In the genomic region with DNA sequence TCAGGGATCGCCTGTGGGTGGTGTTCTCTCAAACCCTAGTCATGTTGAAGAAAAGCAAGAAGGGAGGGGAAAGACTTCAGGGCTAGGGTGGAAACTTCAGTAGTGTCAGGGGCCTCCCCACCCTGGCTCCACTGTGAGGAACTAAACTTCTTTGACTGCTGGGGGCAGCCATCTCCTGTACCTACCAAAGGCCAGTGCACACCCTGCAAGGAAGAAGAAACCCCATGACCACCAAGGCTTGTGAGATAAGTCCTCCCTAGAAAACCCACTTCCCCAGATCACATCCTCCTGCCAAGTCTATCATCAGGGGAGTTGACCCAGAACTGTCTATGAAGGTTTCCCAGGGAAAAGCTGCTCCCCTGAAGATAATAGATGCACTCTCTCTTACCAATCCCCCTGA, we compare ENCODE assay signal across 26 mouse cellular contexts. TPM values are rescaled to one million over a fixed set of nuclear protein-coding genes. Genes with fewer than 3 reads are reported as not detected.
A peak's percentile ranks its signal among the peaks of the same experiment; 100 is the strongest.
DNase-seq lines count a peak whose midpoint lies in the region; ATAC-seq and TF ChIP-seq lines count a peak whose summit lies in the region.
"Had no signal": no experiment of that assay in that cellular context is flagged by ENCODE, and none has a peak within 500 bp of the region (broad histone marks: within the 10 kb centered on the region; RNA-seq: fewer than 3 reads in every experiment).

No protein-coding gene starts in this region.

- H3K4me3 ChIP-seq in liver, embryonic 15.5 days (replicated peaks): no peak overlapping the region
- H3K4me3 ChIP-seq in liver, postnatal 0 days (ENCODE audit: low read depth, low read length): no peak overlapping the region
- H3K4me3 ChIP-seq in hindbrain, postnatal 0 days (ENCODE audit: low read length): no peak overlapping the region
- H3K4me3 ChIP-seq: heart, adult 2 months; hindbrain, embryonic 12.5 days had no signal

- 0 out of 2 replicates have a peak overlapping the region, but pooled peaks have one; percentile 91 for H3K4me2 ChIP-seq in liver, embryonic 15.5 days
- no peak overlapping the region for H3K4me2 ChIP-seq in liver, postnatal 0 days (ENCODE audit: low read depth, low read length)
- no peak overlapping the region for H3K4me2 ChIP-seq in hindbrain, postnatal 0 days (ENCODE audit: low read depth, low read length)

- intact Hi-C loops in heart, postnatal 14 days (cut with DNase I): no loop called here

- H3K27me3 ChIP-seq in liver, embryonic 15.5 days: peaks cover 85% of the 10 kb centered on the region
- H3K27me3 ChIP-seq in liver, postnatal 0 days (ENCODE audit: insufficient read depth, low read length): peaks cover 25% of the 10 kb centered on the region
- no peaks in the 10 kb centered on the region for H3K27me3 ChIP-seq in hindbrain, postnatal 0 days (ENCODE audit: insufficient read depth, low read length)

- WGBS in liver, embryonic 15.5 days (ENCODE audit: insufficient replicate concordance): 16% methylated on average over 1 of the region's 1 CpGs
- 25% methylated on average over 1 of the region's 1 CpGs for WGBS in liver, postnatal 0 days (ENCODE audit: insufficient replicate concordance)
- WGBS in hindbrain, postnatal 0 days: 46% methylated on average over 1 of the region's 1 CpGs

- no peak for TF ChIP-seq EP300 in liver, postnatal 0 days (IDR thresholded peaks at IDR 0.05; ENCODE audit: low read depth)

- DNase-seq in cerebellum, adult 11 months: peak; percentile 19
- DNase-seq in liver, postnatal 0 days: no peak
- peak; percentile 71 for DNase-seq in 416B (ENCODE audit: low read depth)
- peak; percentile 65 for DNase-seq in MEL-GATA-1-ER (ENCODE audit: extremely low read depth, low read depth)
- DNase-seq in heart, postnatal 14 days: no peak
- DNase-seq in hindbrain, postnatal 0 days (ENCODE audit: low spot score): no peak
- DNase-seq: adrenal gland, postnatal 25 days; forebrain, postnatal 0 days; gastrocnemius, postnatal 25 days; heart, adult 2 months; kidney, adult 2 months; lung, embryonic 14.5 days; right cerebral cortex, postnatal 14 days; thymus, adult 18-20 months; thymus, postnatal 4 days had no signal

- no peaks in the 10 kb centered on the region for H3K36me3 ChIP-seq in liver, embryonic 15.5 days (replicated peaks)
- H3K36me3 ChIP-seq in liver, postnatal 0 days (replicated peaks; ENCODE audit: insufficient read depth, low read length): peaks cover 5% of the 10 kb centered on the region; the same call in 1 of the 2 replicates
- no peaks in the 10 kb centered on the region for H3K36me3 ChIP-seq in hindbrain, postnatal 0 days (ENCODE audit: insufficient read depth, low read length)
- H3K36me3 ChIP-seq: embryonic facial prominence, embryonic 10.5 days; heart, embryonic 13.5 days; hindbrain, embryonic 12.5 days; limb, embryonic 12.5 days; liver, embryonic 12.5 days had no signal

- H3K9ac ChIP-seq in liver, embryonic 15.5 days: no peak overlapping the region
- no peak overlapping the region for H3K9ac ChIP-seq in liver, postnatal 0 days (replicated peaks)
- H3K9ac ChIP-seq in hindbrain, postnatal 0 days (replicated peaks; ENCODE audit: low read length): no peak overlapping the region
- H3K9ac ChIP-seq: forebrain, postnatal 0 days; heart, embryonic 13.5 days; hindbrain, embryonic 12.5 days; limb, embryonic 12.5 days; liver, embryonic 12.5 days; lung, embryonic 14.5 days had no signal

- H3K4me1 ChIP-seq in liver, embryonic 15.5 days (replicated peaks): peaks cover 40% of the 10 kb centered on the region
- H3K4me1 ChIP-seq in liver, postnatal 0 days (ENCODE audit: insufficient read depth): peaks cover 16% of the 10 kb centered on the region
- H3K4me1 ChIP-seq in hindbrain, postnatal 0 days (ENCODE audit: insufficient read depth, low read length): 0 out of 2 replicates have a peak, but pooled peaks cover 4% of the 10 kb centered on the region

- no peak for ATAC-seq in cerebellum, adult (ENCODE audit: insufficient number of reproducible peaks, low FRiP score, low TSS enrichment)
- ATAC-seq in liver, embryonic 15.5 days (ENCODE audit: insufficient read depth): no peak
- no peak for ATAC-seq in liver, postnatal 0 days
- no peak for ATAC-seq in hindbrain, postnatal 0 days
- ATAC-seq: forebrain, postnatal 0 days; inflammation-experienced regulatory T-cells, adult 6 months; liver, embryonic 12.5 days had no signal

- no peak for TF ChIP-seq CTCF in liver, postnatal 0 days (IDR thresholded peaks at IDR 0.05; ENCODE audit: low read depth)
- no peak for TF ChIP-seq CTCF in hindbrain, postnatal 0 days (IDR thresholded peaks at IDR 0.05; ENCODE audit: low read depth)

- H3K9me3 ChIP-seq in liver, embryonic 15.5 days (replicated peaks): no peaks in the 10 kb centered on the region
- H3K9me3 ChIP-seq in liver, postnatal 0 days (ENCODE audit: low read length): no peaks in the 10 kb centered on the region
- H3K9me3 ChIP-seq in hindbrain, postnatal 0 days (ENCODE audit: low read length): no peaks in the 10 kb centered on the region
- H3K9me3 ChIP-seq: embryonic facial prominence, embryonic 10.5 days; heart, embryonic 13.5 days; hindbrain, embryonic 12.5 days; limb, embryonic 12.5 days; liver, embryonic 12.5 days had no signal

- no peak overlapping the region for H3K27ac ChIP-seq in liver, embryonic 15.5 days (replicated peaks)
- no peak overlapping the region for H3K27ac ChIP-seq in liver, postnatal 0 days (ENCODE audit: low read depth)
- no peak overlapping the region for H3K27ac ChIP-seq in hindbrain, postnatal 0 days
- H3K27ac ChIP-seq: embryonic facial prominence, embryonic 10.5 days; heart, adult 2 months; heart, embryonic 13.5 days; hindbrain, embryonic 12.5 days; kidney, postnatal 0 days; limb, embryonic 12.5 days; liver, embryonic 12.5 days had no signal

RNA-seq across cellular contexts. Expression of a gene that starts 1.1 kb away (rescaled TPM):
- 1.2 and 1.6 TPM in 2 replicates for polyA plus RNA-seq in liver, embryonic 15.5 days (2015; fragmentation: Nextera tagmentation; extraction: Ambion mirVana)
- 2.8 and 3.0 TPM in 2 replicates for polyA plus RNA-seq in liver, postnatal 0 days (2015; fragmentation: Nextera tagmentation; extraction: Ambion mirVana)
- 1 to 10 TPM; 1.5 to 2.1 TPM for total RNA-seq in heart, postnatal 14 days (2021)
- 7.7 and 9.2 TPM in 2 replicates for total RNA-seq in hindbrain, postnatal 0 days (2014; rRNA removed)
- polyA plus RNA-seq in hindbrain, postnatal 0 days (2015; fragmentation: Nextera tagmentation; extraction: Ambion mirVana): 5.2 and 6.0 TPM in 2 replicates

RNA-seq across cellular contexts. Expression of a gene that starts 4.9 kb away (rescaled TPM):
- polyA plus RNA-seq in liver, embryonic 15.5 days (2015; fragmentation: Nextera tagmentation; extraction: Ambion mirVana): 0.07 and 0.10 TPM in 2 replicates
- polyA plus RNA-seq in liver, postnatal 0 days (2015; fragmentation: Nextera tagmentation; extraction: Ambion mirVana): 0.13 and 0.19 TPM in 2 replicates
- total RNA-seq in heart, postnatal 14 days (2021): under 1 TPM; 0.07 to 0.49 TPM
- total RNA-seq in hindbrain, postnatal 0 days (2014; rRNA removed): 107 and 114 TPM in 2 replicates
- polyA plus RNA-seq in hindbrain, postnatal 0 days (2015; fragmentation: Nextera tagmentation; extraction: Ambion mirVana): 29.5 and 29.8 TPM in 2 replicates
- total RNA-seq: gastrocnemius, postnatal 25 days; megakaryocyte-erythroid progenitor cell, adult 5-6 weeks had no signal

RNA-seq across cellular contexts. Expression of a gene that starts 9.3 kb away (rescaled TPM):
- polyA plus RNA-seq in liver, embryonic 15.5 days (2015; fragmentation: Nextera tagmentation; extraction: Ambion mirVana): 52.1 and 59.8 TPM in 2 replicates
- polyA plus RNA-seq in liver, postnatal 0 days (2015; fragmentation: Nextera tagmentation; extraction: Ambion mirVana): 47.7 and 47.9 TPM in 2 replicates
- total RNA-seq in heart, postnatal 14 days (2021): 10 to 100 TPM; 28.8 to 29.9 TPM
- 105 and 139 TPM in 2 replicates for total RNA-seq in hindbrain, postnatal 0 days (2014; rRNA removed)
- 90.3 and 94.0 TPM in 2 replicates for polyA plus RNA-seq in hindbrain, postnatal 0 days (2015; fragmentation: Nextera tagmentation; extraction: Ambion mirVana)

RNA-seq across cellular contexts. Expression of a gene that starts 18.7 kb away (rescaled TPM):
- polyA plus RNA-seq in liver, embryonic 15.5 days (2015; fragmentation: Nextera tagmentation; extraction: Ambion mirVana): 577 and 585 TPM in 2 replicates
- polyA plus RNA-seq in liver, postnatal 0 days (2015; fragmentation: Nextera tagmentation; extraction: Ambion mirVana): 419 and 445 TPM in 2 replicates
- total RNA-seq in heart, postnatal 14 days (2021): 100 to 1,000 TPM; 897 to 986 TPM
- total RNA-seq in hindbrain, postnatal 0 days (2014; rRNA removed): 982 and 1,365 TPM in 2 replicates
- 1,472 and 1,504 TPM in 2 replicates for polyA plus RNA-seq in hindbrain, postnatal 0 days (2015; fragmentation: Nextera tagmentation; extraction: Ambion mirVana)

RNA-seq across cellular contexts. Expression of a gene that starts 31.2 kb away (rescaled TPM):
- polyA plus RNA-seq in liver, embryonic 15.5 days (2015; fragmentation: Nextera tagmentation; extraction: Ambion mirVana): 0.05 TPM in 1 of 2 replicates, not detected in the other
- not detected in 2 replicates for polyA plus RNA-seq in liver, postnatal 0 days (2015; fragmentation: Nextera tagmentation; extraction: Ambion mirVana)
- total RNA-seq in heart, postnatal 14 days (2021): under 1 TPM in 1 of 2 experiments, not detected in 1; 0.12 TPM
- total RNA-seq in hindbrain, postnatal 0 days (2014; rRNA removed): 0.58 and 1.5 TPM in 2 replicates
- polyA plus RNA-seq in hindbrain, postnatal 0 days (2015; fragmentation: Nextera tagmentation; extraction: Ambion mirVana): 3.9 and 4.3 TPM in 2 replicates
- total RNA-seq: adrenal gland, postnatal 25 days; gastrocnemius, postnatal 25 days; heart, adult 2 months; heart, postnatal 25 days; megakaryocyte-erythroid progenitor cell, adult 5-6 weeks had no signal
- polyA plus RNA-seq: inflammation-experienced regulatory T-cells, adult 6 months had no signal

Comparison
In these comparisons a context has a peak if more than half of its experiments do, and no peak if none do; other contexts are left out.
1. DNase-seq: peak in cerebellum, adult 11 months (single experiment), 416B (single experiment) and MEL-GATA-1-ER (single experiment); none in liver, postnatal 0 days (single experiment), heart, postnatal 14 days (0 of 2) and hindbrain, postnatal 0 days (single experiment).
2. RNA of a gene that starts 4.9 kb away (polyA plus RNA-seq): 29.5 to 29.8 TPM in hindbrain, postnatal 0 days; 0.13 to 0.19 TPM in liver, postnatal 0 days and 0.07 to 0.10 TPM in liver, embryonic 15.5 days; every median in the first group is over 10 times any median in the second.